Mouse (Mus musculus): ENCODE measurements around the gene Tssc4. TPM values are rescaled to one million over a fixed set of nuclear protein-coding genes. Genes with fewer than 3 reads are reported as not detected.

The Tssc4 gene
- polyA plus RNA-seq, 1 experiment from 2014 or later, result 100 TPM

Other genes with a start within 250 kb of the Tssc4 start
- 1.1 and 1.9 TPM in 2 replicates for gene Th, start 138.1 kb upstream of the Tssc4 start, polyA plus RNA-seq (2015; fragmentation: Nextera tagmentation; extraction: Ambion mirVana)
- gene Ascl2, start 100.0 kb upstream of the Tssc4 start, polyA plus RNA-seq (2015; fragmentation: Nextera tagmentation; extraction: Ambion mirVana), result 3.2 and 3.4 TPM in 2 replicates
- 2.6 and 3.3 TPM in 2 replicates for gene Tspan32, start 64.2 kb upstream of the Tssc4 start, polyA plus RNA-seq (2015; fragmentation: Nextera tagmentation; extraction: Ambion mirVana)
- gene Cd81, start 16.5 kb upstream of the Tssc4 start, polyA plus RNA-seq (2015; fragmentation: Nextera tagmentation; extraction: Ambion mirVana), result 765 and 788 TPM in 2 replicates
- gene Trpm5, start 25.4 kb downstream of the Tssc4 start, polyA plus RNA-seq (2015; fragmentation: Nextera tagmentation; extraction: Ambion mirVana), result 3.9 and 4.8 TPM in 2 replicates
- gene Kcnq1, start 37.1 kb downstream of the Tssc4 start, polyA plus RNA-seq (2015; fragmentation: Nextera tagmentation; extraction: Ambion mirVana), result 7.1 and 9.6 TPM in 2 replicates

All from lung, embryonic 16.5 days (tissue).